Mouse (Mus musculus) spleen, embryonic (tissue): ENCODE measurements around the gene Olfr1326-ps1.

Experiments used
- CTCF ChIA-PET: fragments of 350-600 bp; sonication (Branson Sonifier 250); formaldehyde crosslinking; loops from one replicate; lab custom pipeline; 2022; lab: Charles Lee

Olfr1326-ps1 gene

DNA sequence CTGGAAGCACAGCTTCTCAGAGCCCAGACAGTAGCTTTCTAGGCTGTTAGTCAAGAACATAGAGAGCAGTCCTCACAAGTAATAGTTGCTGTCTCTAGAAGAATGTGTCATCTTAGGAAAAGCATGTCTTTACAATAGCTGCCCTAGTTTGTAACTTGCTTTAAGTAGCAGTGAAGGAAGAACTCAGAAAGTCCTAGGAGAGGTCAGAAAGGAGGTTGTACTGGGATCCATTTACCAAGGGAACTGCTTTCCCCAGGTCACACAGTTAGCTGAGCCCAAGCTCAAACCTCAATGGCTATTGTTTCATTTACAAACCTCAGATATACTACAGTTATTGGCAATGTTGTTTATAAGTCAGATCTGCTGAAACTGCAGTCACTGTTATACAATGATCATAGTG is at the start of gene Olfr1326-ps1:
Gene Olfr1326-ps1, minus strand, starts transcription at position 101 of the 400 bp plus-strand sequence.
- CTCF ChIA-PET: no interaction called here

DNA sequence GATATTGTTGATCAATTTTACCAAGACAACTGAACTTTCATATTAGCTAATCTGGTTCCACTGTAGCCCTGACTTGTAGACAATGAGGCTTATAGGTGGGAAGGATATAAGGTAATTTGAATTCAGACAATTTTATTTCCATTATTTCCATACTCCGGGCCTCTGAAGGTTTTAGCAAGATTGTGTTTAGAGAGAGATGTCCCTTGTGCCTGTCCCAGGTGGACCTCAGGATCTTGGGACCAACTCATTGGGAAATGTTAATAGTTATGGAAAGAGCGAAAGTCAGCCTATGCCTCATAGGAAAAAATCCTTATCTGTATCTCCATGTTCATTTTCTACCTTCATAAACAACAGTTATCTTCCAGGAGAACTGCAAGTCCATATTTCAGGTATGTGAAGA is 17.7 kb upstream of the Olfr1326-ps1 start, which contains the start of gene Olfr1325:
Gene Olfr1325, plus strand, starts transcription at position 301 of the 400 bp plus-strand sequence.
- CTCF ChIA-PET: no interaction called here
